Mouse (Mus musculus): ENCODE measurements around the gene Hmgcl.
"Not testable (repeated sequence)": the region's sequence is repeated elsewhere in the genome, so short reads cannot be mapped to it uniquely, and the experiment has no call there.

The Hmgcl gene

DNA sequence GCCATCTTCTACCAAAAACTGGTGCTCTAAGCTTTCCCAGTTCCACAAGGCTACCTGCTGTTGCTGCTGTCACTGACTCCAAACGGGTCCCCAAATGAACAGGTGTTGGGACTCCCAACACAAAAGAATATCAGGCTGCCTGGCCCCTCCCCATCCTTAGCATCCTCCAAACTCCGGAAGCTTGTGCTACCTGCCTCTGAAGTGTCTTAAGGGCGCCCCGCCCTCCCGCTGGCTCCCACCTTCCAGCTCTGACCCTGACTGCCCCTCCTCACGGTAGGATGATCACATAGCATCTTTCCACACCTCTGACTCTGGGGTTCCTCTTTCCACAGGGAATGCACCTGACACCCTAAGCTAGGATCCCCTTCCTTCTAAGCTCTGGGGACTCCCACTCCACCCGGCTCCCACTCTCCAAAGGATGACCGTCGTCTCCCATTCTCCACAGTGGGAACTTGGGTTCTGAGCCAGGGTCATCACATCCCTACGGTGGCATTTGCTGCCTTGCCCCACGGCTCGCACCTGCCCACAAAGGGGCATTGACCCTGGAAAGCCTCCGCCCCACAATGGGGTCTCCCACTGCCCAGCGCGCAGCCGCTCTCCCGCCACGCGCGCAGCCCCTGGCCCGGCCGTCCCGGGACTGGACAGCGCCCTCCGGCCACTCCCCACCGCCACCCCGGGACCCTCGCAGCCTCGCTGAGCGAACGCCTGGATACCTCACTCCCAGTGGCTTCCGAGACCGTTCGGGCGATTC lies 25.7 kb downstream of the Hmgcl start:
- in situ Hi-C loops (cut with MboI; ENCODE audit: low pct_unique_long_range_greater_than_20kb in 1 of 2, low sequenced_read_pairs in 2 of 2, unreplicated experiment in 1 of 2) = no loop called here

DNA sequence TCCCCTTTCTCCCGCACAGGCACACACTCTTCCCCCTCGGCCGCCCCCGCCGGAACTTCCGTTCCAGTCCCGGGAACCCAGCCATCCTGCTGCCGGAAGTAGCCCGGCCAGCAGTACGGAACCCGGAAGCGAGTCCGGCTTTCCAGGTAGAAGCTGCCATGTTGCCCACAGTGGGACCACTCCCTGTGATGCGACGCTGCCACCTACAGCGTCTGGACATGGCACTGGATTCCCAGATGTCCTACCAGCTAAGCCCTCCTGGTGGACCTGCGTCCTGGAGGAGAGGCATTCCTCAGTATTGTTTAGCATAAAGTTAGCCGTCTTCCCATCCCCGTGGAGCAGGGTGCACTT lies 26.3 kb downstream of the Hmgcl start, which contains the start of gene Lypla2:
Gene Lypla2 (minus strand): TSS at position 71 of the 351 bp plus-strand sequence.
- in situ Hi-C loops (cut with MboI; ENCODE audit: low pct_unique_long_range_greater_than_20kb in 1 of 2, low sequenced_read_pairs in 2 of 2, unreplicated experiment in 1 of 2) = no loop called here

DNA sequence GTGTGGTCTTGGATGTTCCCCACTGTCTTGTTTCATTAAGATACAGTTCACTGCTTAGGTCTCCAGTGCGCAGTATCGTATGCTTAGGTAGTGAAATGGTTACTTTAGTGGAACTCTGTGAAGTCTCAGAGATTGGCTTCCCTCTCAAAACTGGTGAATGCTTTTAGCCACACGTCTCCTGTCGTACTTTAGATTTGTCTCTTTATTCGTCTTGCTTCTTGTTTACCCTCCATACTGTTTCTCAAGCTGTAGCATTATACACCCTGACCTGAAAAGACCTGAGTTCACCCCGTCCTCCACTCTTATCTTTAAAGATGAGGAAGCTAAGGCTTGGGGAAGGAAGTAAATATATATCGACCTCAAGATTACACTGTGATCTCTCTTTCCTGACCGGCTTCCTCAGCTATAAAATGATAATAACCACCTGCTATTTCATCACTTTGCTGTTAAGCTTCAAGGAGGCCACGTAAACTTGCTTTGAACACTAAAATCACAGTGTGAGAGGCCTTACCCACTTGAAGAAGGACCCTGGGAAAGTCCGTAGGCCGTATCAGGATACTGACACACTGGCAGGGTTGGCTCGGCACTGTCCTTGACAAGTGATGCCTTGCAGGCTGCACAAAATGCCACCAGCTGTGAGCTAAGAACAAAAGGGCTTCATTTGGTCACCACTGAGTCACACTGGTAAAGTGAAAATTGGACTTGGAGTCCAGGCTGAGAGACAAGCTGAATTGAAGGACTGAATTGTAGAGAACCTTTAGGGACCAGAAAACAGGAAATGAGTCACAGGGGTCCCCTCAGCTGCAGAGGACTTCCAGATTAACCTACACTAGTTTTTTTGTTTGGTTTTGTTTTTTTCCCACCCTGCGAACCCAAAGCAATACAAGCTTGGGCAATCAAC lies 26.9 kb downstream of the Hmgcl start:
- in situ Hi-C loops (cut with MboI; ENCODE audit: low pct_unique_long_range_greater_than_20kb in 1 of 2, low sequenced_read_pairs in 2 of 2, unreplicated experiment in 1 of 2) = no loop called here

DNA sequence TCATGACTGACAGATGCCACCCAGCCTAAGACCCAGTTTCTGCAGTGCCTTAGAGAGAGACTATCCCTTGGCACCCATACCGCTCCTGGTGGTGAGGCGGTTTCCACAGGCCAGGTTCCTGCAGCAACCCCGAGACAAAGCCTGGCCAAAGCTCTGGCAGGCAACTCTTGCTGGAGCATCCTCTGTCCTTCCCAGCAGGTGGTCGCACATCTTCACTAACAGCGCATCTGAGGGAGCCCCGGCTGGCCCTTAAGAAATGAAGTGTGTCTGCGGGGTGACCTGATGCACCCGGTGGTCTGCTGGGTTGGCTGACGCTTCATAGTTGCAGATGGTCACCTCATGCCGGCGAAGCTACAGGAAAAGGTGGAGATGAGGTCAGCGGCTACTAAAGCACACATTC lies 29.9 kb downstream of the Hmgcl start:
- in situ Hi-C loops (cut with MboI; ENCODE audit: low pct_unique_long_range_greater_than_20kb in 1 of 2, low sequenced_read_pairs in 2 of 2, unreplicated experiment in 1 of 2) = no loop called here

DNA sequence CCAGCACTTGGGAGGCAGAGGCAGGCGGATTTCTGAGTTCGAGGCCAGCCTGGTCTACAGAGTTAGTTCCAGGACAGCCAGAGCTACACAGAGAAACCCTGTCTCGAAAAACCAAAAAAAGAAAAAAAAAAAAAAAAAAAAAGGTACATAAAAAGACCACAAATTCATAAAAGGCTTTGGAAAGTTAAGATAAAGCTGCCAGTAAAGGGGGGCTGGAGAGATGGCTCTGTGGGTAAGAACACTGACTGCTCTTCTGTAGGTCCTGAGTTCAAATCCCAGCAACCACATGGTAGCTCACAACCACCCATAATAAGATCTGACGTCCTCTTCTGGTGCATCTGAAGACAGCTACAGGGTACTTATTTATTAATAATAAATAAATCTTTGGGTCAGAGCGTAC lies 34.0 kb downstream of the Hmgcl start:
- in situ Hi-C loops (cut with MboI; ENCODE audit: low pct_unique_long_range_greater_than_20kb in 1 of 2, low sequenced_read_pairs in 2 of 2, unreplicated experiment in 1 of 2) = not testable (repeated sequence)

DNA sequence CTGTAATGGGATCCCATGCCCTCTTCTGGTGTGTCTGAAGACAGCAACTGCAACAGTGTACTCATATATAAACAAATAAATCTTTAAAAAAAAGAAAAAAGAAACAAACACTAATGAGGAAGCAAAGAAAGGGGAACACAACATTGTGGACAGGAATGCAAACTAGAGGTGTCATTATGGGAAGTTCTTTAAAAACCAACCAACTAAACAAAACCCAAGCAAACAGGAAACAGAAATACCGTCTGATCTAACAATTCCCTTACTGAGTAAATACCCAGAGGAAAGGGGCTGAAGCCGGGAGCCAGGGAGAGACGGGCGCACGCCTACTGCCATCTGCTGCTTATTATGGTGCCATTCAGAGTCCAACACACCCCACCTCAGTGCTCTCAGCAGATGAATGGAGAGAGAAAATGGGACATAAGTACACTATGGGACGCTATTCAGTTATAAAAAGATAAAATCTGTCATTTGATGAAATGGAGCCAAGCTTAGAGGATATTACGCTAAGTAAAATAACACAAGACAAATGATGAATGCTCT lies 35.3 kb downstream of the Hmgcl start:
- in situ Hi-C loops (cut with MboI; ENCODE audit: low pct_unique_long_range_greater_than_20kb in 1 of 2, low sequenced_read_pairs in 2 of 2, unreplicated experiment in 1 of 2) = no loop called here

DNA sequence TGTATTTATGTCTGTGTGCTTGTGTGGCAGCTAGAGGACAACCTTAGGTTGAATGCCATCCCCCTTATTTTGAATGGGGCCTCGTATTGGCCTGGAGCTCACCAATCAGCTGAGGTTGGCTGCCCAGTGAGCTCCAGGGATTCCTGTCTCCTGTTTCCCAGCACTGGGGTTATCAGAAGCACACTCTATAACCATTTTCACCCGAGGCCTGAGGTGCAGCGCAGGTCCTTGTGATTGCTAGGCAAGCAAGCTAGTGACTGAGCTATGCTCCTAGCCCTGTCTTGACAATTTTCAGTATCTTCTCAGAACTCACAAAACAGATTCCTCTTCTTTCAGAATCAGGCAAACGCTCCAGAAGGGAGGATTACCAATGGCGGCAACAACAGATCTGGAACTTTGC lies 38.3 kb downstream of the Hmgcl start:
- in situ Hi-C loops (cut with MboI; ENCODE audit: low pct_unique_long_range_greater_than_20kb in 1 of 2, low sequenced_read_pairs in 2 of 2, unreplicated experiment in 1 of 2) = no loop called here

DNA sequence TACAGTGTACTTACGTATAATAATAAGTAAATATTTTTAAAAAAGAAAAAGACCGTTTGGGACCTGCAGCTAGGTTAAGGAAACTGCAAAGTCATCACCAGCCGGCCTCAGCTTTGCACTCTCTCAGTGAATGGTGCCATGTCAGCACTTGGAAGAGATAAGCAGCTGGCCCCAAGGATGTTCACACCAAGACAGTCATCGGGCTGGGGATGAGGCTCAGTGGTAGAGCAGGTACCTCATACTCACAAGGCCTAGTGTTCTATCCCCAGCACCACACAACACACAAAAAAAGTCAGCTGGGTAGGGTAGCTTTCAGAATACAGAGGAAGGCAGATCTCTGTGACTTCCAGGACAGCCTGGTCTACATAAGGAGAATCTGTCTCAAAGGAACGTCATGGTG lies 38.9 kb downstream of the Hmgcl start:
- in situ Hi-C loops (cut with MboI; ENCODE audit: low pct_unique_long_range_greater_than_20kb in 1 of 2, low sequenced_read_pairs in 2 of 2, unreplicated experiment in 1 of 2) = no loop called here

DNA sequence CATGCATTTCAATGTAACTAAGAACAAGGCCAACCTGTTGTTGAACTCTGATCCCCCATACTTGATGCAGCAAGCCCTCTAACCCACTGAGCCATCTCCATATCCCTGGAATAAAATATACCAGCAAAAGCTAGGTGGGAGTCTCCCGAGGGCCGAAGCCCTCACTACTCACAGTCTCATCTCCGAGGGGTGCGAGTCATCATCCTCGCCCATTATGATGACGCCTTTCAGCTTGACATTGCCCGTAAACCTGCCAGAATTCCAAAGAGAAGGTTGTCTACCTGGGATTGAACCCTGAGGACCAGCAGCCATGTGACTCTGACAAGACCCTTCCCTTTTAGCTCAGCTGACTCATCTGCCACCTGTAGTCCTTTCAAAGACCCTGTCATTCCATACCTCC lies 39.5 kb downstream of the Hmgcl start:
- in situ Hi-C loops (cut with MboI; ENCODE audit: low pct_unique_long_range_greater_than_20kb in 1 of 2, low sequenced_read_pairs in 2 of 2, unreplicated experiment in 1 of 2) = no loop called here

DNA sequence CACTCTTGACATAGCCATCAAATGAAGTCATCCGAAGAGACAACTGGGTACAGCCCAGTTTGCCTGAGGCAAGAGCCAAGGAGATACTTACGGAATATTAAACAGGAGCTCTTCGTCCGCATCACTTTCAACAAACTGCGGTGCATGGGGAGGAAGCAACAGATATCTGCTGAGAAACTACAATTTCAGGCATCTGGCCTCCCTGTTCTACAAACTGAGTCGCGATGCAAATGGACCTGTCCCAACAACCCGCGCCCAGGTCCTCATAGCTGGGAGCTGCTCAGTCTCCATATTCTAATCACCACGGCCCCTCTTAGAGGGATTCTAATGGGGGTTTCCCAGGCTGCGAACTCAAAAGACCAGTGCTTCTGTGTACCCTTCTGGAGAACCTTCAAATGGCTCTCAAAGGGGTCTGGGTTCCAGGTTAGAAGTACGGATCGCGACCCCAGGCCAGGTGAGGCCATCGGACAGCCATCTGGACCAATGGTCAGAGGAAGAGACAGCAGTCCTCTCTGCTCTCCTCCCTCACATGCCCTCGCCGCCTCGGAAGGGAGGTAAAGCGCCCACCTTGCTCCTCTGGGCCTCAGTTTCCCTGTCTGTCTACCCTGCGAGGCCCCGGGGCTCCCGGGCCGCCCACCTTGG lies 40.2 kb downstream of the Hmgcl start:
- in situ Hi-C loops (cut with MboI; ENCODE audit: low pct_unique_long_range_greater_than_20kb in 1 of 2, low sequenced_read_pairs in 2 of 2, unreplicated experiment in 1 of 2) = no loop called here

DNA sequence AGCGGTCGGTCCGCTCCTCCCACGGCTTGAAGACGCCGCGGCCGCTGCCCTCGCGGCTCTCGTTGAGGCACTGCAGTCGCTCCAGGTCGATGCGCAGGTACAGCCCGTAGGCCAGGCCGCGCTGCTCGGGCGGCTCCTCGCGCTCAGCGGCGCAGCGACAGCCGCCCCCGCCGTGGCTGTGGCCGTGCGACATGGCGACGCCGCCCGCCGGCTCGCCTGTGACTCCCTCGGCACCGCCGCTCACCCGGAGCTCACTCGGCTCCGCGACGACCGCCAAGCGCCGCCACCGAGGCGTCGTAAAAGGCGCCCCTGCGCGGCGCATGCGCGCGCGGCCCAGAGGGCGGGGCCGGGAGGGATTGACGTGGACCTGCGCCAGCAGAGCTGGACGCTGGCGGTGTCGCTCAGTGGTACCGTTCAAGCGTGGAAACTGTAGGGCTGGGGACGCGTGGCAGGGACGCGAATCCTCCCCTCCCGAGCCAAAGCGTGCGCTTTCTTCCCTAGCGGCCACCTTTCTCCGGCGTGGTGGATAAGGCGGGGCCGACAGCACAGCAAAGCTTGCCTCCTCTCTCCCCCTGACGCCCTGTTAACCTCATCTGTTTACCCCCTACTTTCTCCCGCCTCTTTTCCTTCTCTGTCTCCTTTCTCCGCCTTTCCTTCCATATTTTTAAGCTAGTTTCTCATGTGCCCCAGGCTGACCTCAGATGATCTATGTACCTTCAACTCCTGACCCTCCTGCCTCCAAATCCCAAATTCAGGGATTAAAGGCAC lies 40.9 kb downstream of the Hmgcl start, which contains the start of gene Pithd1:
Gene Pithd1 (minus strand): TSS at position 322 of the 768 bp plus-strand sequence.
- in situ Hi-C loops (cut with MboI; ENCODE audit: low pct_unique_long_range_greater_than_20kb in 1 of 2, low sequenced_read_pairs in 2 of 2, unreplicated experiment in 1 of 2) = no loop called here

DNA sequence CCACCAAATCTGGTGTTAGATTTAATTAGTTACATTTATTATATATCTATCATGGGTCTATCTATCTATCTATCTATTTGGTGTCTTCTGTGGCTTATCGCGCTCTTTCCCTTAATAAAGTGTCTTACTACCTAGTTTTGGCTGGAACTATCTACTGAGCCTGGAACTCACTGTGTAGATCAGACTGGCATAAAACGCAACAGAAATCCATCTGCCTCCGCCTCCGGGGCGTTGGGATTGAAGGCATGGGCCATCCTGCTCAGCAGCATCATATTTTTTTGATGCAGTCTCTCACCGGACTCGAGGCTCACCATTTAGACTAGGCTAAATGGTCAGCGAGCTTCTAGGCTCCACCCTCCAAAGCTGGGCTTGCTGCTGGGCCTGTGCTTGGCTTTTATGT lies 41.5 kb downstream of the Hmgcl start:
- in situ Hi-C loops (cut with MboI; ENCODE audit: low pct_unique_long_range_greater_than_20kb in 1 of 2, low sequenced_read_pairs in 2 of 2, unreplicated experiment in 1 of 2) = no loop called here

DNA sequence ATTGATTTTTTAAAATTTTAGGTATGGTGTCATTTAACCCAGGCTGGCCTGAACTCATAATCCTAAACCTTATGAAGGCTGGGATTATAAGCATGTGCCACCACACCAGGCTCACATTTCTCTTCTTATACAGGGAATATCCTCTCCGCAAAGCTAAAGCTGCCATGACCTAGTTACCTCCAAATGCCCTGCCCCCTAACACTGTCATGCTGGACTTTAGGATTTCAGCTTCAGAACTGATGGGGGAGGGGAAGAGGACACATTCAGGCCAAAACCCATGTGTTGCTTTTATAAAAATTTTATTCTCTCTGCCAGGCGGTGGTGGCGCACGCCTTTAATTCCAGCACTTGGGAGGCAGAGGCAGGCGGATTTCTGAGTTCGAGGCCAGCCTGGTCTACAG lies 47.7 kb downstream of the Hmgcl start:
- in situ Hi-C loops (cut with MboI; ENCODE audit: low pct_unique_long_range_greater_than_20kb in 1 of 2, low sequenced_read_pairs in 2 of 2, unreplicated experiment in 1 of 2) = no loop called here

DNA sequence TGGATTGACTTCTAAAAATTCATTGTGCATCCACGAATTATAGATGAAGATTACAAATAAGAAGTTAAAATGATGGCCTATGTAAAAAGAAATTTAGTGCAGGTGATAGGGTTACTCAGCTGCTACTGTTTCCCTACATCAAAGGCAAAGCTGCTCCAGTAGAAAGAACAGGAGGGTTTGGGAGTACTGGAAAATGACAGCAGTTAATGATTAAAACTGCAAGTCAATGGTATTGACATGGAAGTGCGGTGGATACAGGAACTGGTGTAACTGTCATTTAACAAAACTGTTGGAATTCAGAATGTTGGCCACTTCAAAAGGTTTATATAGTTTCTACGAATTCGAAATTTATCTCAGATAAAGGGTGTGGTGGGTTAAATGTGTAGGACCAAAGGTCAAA lies 48.9 kb downstream of the Hmgcl start:
- in situ Hi-C loops (cut with MboI; ENCODE audit: low pct_unique_long_range_greater_than_20kb in 1 of 2, low sequenced_read_pairs in 2 of 2, unreplicated experiment in 1 of 2) = no loop called here

DNA sequence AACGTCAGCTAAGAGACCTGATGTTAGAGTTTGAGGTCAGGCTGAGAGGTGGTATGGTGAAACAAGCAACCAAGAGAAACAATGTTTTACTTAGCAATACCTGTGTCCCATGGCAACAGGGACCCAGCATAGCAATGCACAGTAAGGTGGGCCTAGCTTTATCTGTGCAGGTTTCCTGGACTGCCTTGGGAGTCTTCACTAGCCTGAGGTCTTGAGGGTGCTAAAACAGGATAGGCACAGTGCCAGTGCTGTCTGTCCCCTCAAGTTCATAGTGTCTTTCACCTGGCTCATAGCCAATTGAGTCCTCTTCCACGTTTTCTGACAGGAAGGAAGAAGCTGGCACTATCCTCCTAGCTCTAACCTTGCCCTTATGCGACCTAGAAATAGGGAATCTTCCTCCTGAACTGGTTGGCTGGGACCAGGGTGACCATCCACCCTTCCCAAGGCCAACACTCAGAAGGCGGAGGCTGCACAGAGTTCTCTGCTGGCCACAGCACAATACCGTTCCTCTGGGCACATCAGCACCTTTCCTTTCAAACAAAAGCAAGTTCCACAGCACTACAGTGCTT lies 57.9 kb downstream of the Hmgcl start:
- in situ Hi-C loops (cut with MboI; ENCODE audit: low pct_unique_long_range_greater_than_20kb in 1 of 2, low sequenced_read_pairs in 2 of 2, unreplicated experiment in 1 of 2) = no loop called here

DNA sequence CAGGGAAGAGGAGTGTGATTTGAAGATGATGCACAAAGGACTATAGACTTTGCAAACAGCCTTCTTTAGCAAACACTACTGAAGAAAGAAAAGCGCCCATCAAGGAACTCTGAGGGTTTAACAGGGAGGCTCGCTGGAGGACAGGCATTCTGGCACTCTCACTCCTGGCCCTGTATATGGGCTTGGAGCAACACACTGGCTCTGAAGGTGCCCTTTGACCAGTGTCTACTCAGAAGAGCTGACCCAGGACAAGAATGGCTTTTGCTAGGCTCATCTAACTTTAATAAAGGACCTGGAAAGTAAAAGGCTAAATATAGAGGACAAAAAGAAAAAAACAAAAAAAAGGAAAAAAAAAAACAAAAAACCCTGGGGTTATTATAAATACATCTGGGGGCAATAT lies 58.7 kb downstream of the Hmgcl start:
- in situ Hi-C loops (cut with MboI; ENCODE audit: low pct_unique_long_range_greater_than_20kb in 1 of 2, low sequenced_read_pairs in 2 of 2, unreplicated experiment in 1 of 2) = no loop called here

DNA sequence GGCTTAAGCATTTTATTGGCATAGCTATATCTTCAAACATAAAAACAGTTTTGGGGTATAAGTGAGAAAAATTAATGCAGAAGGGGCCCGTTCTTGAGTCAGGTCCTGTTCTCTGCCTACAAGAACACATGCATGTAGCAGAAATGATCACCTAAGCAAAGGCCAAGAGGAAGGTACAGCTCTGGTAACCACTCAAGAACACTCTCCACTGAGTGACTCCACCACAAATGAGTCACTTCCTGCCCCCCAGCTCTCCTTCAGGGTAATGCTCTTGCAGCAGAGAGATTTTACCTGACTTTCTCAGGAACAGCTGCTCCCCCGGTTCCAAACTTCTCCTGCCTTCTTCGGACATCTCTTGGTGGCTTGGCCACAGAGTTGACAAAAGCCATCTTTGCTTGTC lies 60.6 kb downstream of the Hmgcl start:
- in situ Hi-C loops (cut with MboI; ENCODE audit: low pct_unique_long_range_greater_than_20kb in 1 of 2, low sequenced_read_pairs in 2 of 2, unreplicated experiment in 1 of 2) = no loop called here

DNA sequence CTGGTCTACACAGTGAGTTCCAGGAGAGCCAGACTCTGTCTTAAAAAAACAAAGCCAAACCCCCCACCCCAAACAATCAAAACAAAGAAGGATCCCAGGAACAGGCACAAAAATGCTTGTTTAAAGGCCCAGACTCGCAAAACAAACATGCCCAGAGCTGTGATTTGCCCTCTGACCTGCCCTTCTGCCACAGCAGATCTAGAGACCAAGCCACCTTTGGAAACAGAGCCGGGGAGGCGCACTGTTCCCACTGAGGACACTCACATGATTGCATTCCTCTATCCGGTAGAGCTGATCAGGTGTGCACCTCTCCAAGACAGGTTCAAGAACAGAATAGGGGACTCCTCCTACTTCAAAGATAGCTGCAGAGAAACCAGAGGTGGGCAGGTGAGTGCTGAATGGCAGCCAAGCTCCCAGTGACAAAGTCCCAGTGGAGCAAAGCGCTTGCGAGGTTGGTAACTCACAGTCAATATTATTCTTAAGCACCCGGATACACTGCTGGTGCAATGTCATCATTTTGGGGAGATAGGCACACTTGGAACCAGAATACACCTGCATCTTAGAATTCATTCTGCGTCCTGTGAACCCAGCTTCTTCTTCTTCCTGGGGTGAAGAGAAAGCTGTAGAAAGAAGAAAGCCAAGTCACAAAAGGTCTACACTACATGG lies 62.7 kb downstream of the Hmgcl start:
- in situ Hi-C loops (cut with MboI; ENCODE audit: low pct_unique_long_range_greater_than_20kb in 1 of 2, low sequenced_read_pairs in 2 of 2, unreplicated experiment in 1 of 2) = no loop called here

All from mouse embryonic stem cell (cell line).